Mouse (Mus musculus) brain, embryonic 14.5 days (tissue): ENCODE data around the gene Dppa5a.

Experiments used
- CTCF ChIP-seq: fragments of 200-500 bp; IDR thresholded peaks from 2 replicates; pipeline ENCODE4 v1.5.1; 2012; ENCODE audit warnings: inconsistent platforms, mild to moderate bottlenecking, moderate library complexity, borderline replicate concordance; ENCODE audit not compliant: insufficient read depth, insufficient read length; ENCODE audit errors: extremely low read depth
- POLR2A ChIP-seq: fragments of 200-500 bp; IDR thresholded peaks from 2 replicates; pipeline ENCODE4 v1.6.1; 2012; ENCODE audit warnings: mild to moderate bottlenecking, inconsistent platforms, borderline replicate concordance; ENCODE audit not compliant: poor library complexity, insufficient read depth, insufficient read length, severe bottlenecking; ENCODE audit errors: extremely low read depth

GRCm38 (mm10) chr9:78374397-78374796 lies 6.4 kb upstream of the Dppa5a start:
- TF ChIP-seq POLR2A = no peak
- no peak for TF ChIP-seq CTCF
